Mouse (Mus musculus) adrenal gland, postnatal 25 days (tissue): ENCODE measurements around the gene Zcchc10. TPM values are rescaled to one million over a fixed set of nuclear protein-coding genes. Genes with fewer than 3 reads are reported as not detected.
"Not testable (repeated sequence)": the region's sequence is repeated elsewhere in the genome, so short reads cannot be mapped to it uniquely, and the experiment has no call there.

Experiments used
- DNase-seq: peaks from one replicate; pipeline ENCODE4 v3.0.0; 2021; ENCODE audit warnings: mixed read lengths
- long read RNA-seq: library from polyadenylated mRNA; stranded (forward); transcript quantifications from one replicate; pipeline ENCODE4 v2.0.0, GENCODE M21; 2021
- total RNA-seq: library from RNA; stranded (reverse); gene quantifications from 2 replicates; pipeline ENCODE4 v1.2.3, GENCODE M21; 2021

Zcchc10 gene
- total RNA-seq, result 12.7 and 14.2 TPM in 2 replicates
- long read RNA-seq, transcript Zcchc10-201 (4 exons, 1,267 nt), result major isoform, 7 of 9 reads
- long read RNA-seq, partial matches to known transcripts, result 1 of 9 reads
- long read RNA-seq, other reads (novel, unspliced or antisense), result 1 of 9 reads

GRCm38 (mm10) chr11:53324512-53324968, at the start of gene Zcchc10:
Zcchc10 (plus strand) TSS chr11:53324679.
- DNase-seq, result peak; percentile 87

GRCm38 (mm10) chr11:53275358-53275757, 49.1 kb upstream of the Zcchc10 start:
- no peak for DNase-seq

- DNase-seq, result no peak
Observed at GRCm38 (mm10) chr11:53278411-53278810, 46.1 kb upstream of the Zcchc10 start.

- DNase-seq, result no peak
Observed at GRCm38 (mm10) chr11:53285885-53286284, 38.6 kb upstream of the Zcchc10 start.

- not testable (repeated sequence) for DNase-seq
Observed at GRCm38 (mm10) chr11:53290187-53290586, 34.3 kb upstream of the Zcchc10 start.

GRCm38 (mm10) chr11:53290871-53291270, 33.6 kb upstream of the Zcchc10 start:
- DNase-seq, result no peak

- DNase-seq, result no peak
Observed at GRCm38 (mm10) chr11:53294441-53294840, 30.0 kb upstream of the Zcchc10 start.

GRCm38 (mm10) chr11:53296880-53297279, 27.6 kb upstream of the Zcchc10 start:
- no peak for DNase-seq

GRCm38 (mm10) chr11:53297947-53298860, 26.3 kb upstream of the Zcchc10 start:
- no peak for DNase-seq

GRCm38 (mm10) chr11:53299551-53300329, 24.7 kb upstream of the Zcchc10 start:
- peak; percentile 78 for DNase-seq

- peak; percentile 99 for DNase-seq
Observed at GRCm38 (mm10) chr11:53300330-53301166, 23.9 kb upstream of the Zcchc10 start, which contains the start of gene Hspa4. Hspa4 (minus strand) TSS chr11:53300457.

GRCm38 (mm10) chr11:53301167-53301515, 23.3 kb upstream of the Zcchc10 start:
- no peak for DNase-seq

GRCm38 (mm10) chr11:53304044-53304840, 20.2 kb upstream of the Zcchc10 start:
- no peak for DNase-seq

GRCm38 (mm10) chr11:53306965-53307364, 17.5 kb upstream of the Zcchc10 start:
- DNase-seq, result no peak

GRCm38 (mm10) chr11:53307558-53308065, 16.9 kb upstream of the Zcchc10 start:
- no peak for DNase-seq

- DNase-seq, result peak; percentile 18
Observed at GRCm38 (mm10) chr11:53308251-53308864, 16.1 kb upstream of the Zcchc10 start.

GRCm38 (mm10) chr11:53308884-53309310, 15.6 kb upstream of the Zcchc10 start:
- DNase-seq, result peak; percentile 53

- no peak for DNase-seq
Observed at GRCm38 (mm10) chr11:53311385-53311784, 13.1 kb upstream of the Zcchc10 start.

GRCm38 (mm10) chr11:53312823-53313222, 11.7 kb upstream of the Zcchc10 start:
- DNase-seq, result not testable (repeated sequence)

- no peak for DNase-seq
Observed at GRCm38 (mm10) chr11:53314770-53315173, 9.7 kb upstream of the Zcchc10 start.
